Mouse (Mus musculus) kidney, postnatal 14 days (tissue): ENCODE measurements around the gene Ppp1r14d.
A peak's percentile ranks its signal among the peaks of the same experiment; 100 is the strongest.

Source experiments
- DNase-seq: peaks from one replicate; pipeline ENCODE4 v3.0.0; 2022; ENCODE audit warnings: mixed read lengths

The Ppp1r14d gene

GRCm38 (mm10) chr2:119229775-119230704 lies at the start of gene Ppp1r14d:
Gene Ppp1r14d, minus strand, starts transcription at chr2:119229906.
- peak; percentile 44 for DNase-seq

GRCm38 (mm10) chr2:119277810-119278209 lies 48.1 kb upstream of the Ppp1r14d start:
- no peak for DNase-seq

- DNase-seq, result no peak
Observed at GRCm38 (mm10) chr2:119276926-119277325, 47.2 kb upstream of the Ppp1r14d start.

- DNase-seq, result peak; percentile 39
Observed at GRCm38 (mm10) chr2:119274126-119274525, 44.4 kb upstream of the Ppp1r14d start.

GRCm38 (mm10) chr2:119270643-119271331 lies 41.1 kb upstream of the Ppp1r14d start, which contains the start of gene Rhov:
Gene Rhov, minus strand, starts transcription at chr2:119271272.
- DNase-seq, result peak; percentile 87

GRCm38 (mm10) chr2:119270286-119270642 lies 40.6 kb upstream of the Ppp1r14d start:
- no peak for DNase-seq

- no peak for DNase-seq
Observed at GRCm38 (mm10) chr2:119263813-119264212, 34.1 kb upstream of the Ppp1r14d start.

- peak; percentile 87 for DNase-seq
Observed at GRCm38 (mm10) chr2:119262978-119263377, 33.3 kb upstream of the Ppp1r14d start.

GRCm38 (mm10) chr2:119261326-119261725 lies 31.6 kb upstream of the Ppp1r14d start:
- no peak for DNase-seq

GRCm38 (mm10) chr2:119260518-119260917 lies 30.8 kb upstream of the Ppp1r14d start:
- no peak for DNase-seq

GRCm38 (mm10) chr2:119254976-119255375 lies 25.3 kb upstream of the Ppp1r14d start:
- no peak for DNase-seq

- peak; percentile 89 for DNase-seq
Observed at GRCm38 (mm10) chr2:119250826-119251478, 21.2 kb upstream of the Ppp1r14d start.

- no peak for DNase-seq
Observed at GRCm38 (mm10) chr2:119250377-119250776, 20.7 kb upstream of the Ppp1r14d start.

- DNase-seq, result peak; percentile 56
Observed at GRCm38 (mm10) chr2:119249592-119250061, 19.9 kb upstream of the Ppp1r14d start.

GRCm38 (mm10) chr2:119247904-119248303 lies 18.2 kb upstream of the Ppp1r14d start:
- no peak for DNase-seq

GRCm38 (mm10) chr2:119245246-119245645 lies 15.5 kb upstream of the Ppp1r14d start:
- no peak for DNase-seq

GRCm38 (mm10) chr2:119242548-119242947 lies 12.8 kb upstream of the Ppp1r14d start:
- peak; percentile 76 for DNase-seq

GRCm38 (mm10) chr2:119240819-119241186 lies 11.1 kb upstream of the Ppp1r14d start:
- DNase-seq, result no peak

GRCm38 (mm10) chr2:119240075-119240818 lies 10.5 kb upstream of the Ppp1r14d start:
- peak; percentile 29 for DNase-seq

- DNase-seq, result peak; percentile 39
Observed at GRCm38 (mm10) chr2:119238671-119239070, 9.0 kb upstream of the Ppp1r14d start.

GRCm38 (mm10) chr2:119237871-119238220 lies 8.1 kb upstream of the Ppp1r14d start:
- DNase-seq, result peak; percentile 43

GRCm38 (mm10) chr2:119237210-119237870 lies 7.6 kb upstream of the Ppp1r14d start, which contains the start of gene Spint1:
Gene Spint1, plus strand, starts transcription at chr2:119237362.
- DNase-seq, result peak; percentile 81
